Mouse (Mus musculus) C2C12 (cell line): ENCODE results near the gene Fkbp14. TPM values are rescaled to one million over a fixed set of nuclear protein-coding genes. Genes with fewer than 3 reads are reported as not detected.

Experiments used
- H3K27me3 ChIP-seq: one replicate; pipeline ENCODE4 v1.6.1; 2011; ENCODE audit not compliant: control insufficient read depth, insufficient read depth, insufficient read length
- H3K36me3 ChIP-seq: one replicate; pipeline ENCODE4 v1.6.1; 2011; ENCODE audit not compliant: control insufficient read depth, insufficient read depth
- H3K4me3 ChIP-seq: one replicate; pipeline ENCODE4 v1.5.1; 2011; ENCODE audit warnings: mild to moderate bottlenecking, control low read depth; ENCODE audit not compliant: poor library complexity, insufficient read depth, severe bottlenecking
- H3K79me2 ChIP-seq: one replicate; pipeline ENCODE4 v1.6.1; 2011; ENCODE audit not compliant: control insufficient read depth, insufficient read depth
- H3K79me3 ChIP-seq: one replicate; pipeline ENCODE4 v1.6.1; 2011; ENCODE audit warnings: low read depth, control low read depth
- H3ac ChIP-seq: one replicate; pipeline ENCODE3; 2011; ENCODE audit warnings: low read depth; ENCODE audit not compliant: control insufficient read depth, insufficient read length
- CEBPB ChIP-seq: IDR thresholded peaks from one replicate; pipeline ENCODE4 v1.6.1; 2011; ENCODE audit warnings: low read depth, mild to moderate bottlenecking, control low read depth, moderate library complexity
- CTCF ChIP-seq: IDR thresholded peaks from one replicate; pipeline ENCODE4 v1.5.1; 2011; ENCODE audit not compliant: control insufficient read depth, insufficient read depth, insufficient read length
- FOSL1 ChIP-seq: IDR thresholded peaks from one replicate; pipeline ENCODE4 v1.8.0; 2011; ENCODE audit warnings: mild to moderate bottlenecking, low read length; ENCODE audit not compliant: poor library complexity, insufficient read depth, severe bottlenecking
- MAX ChIP-seq: IDR thresholded peaks from one replicate; pipeline ENCODE4 v1.6.1; 2011; ENCODE audit warnings: mild to moderate bottlenecking, control low read depth
- MYOD1 ChIP-seq: IDR thresholded peaks from one replicate; pipeline ENCODE4 v1.6.1; 2011; ENCODE audit warnings: low read depth; ENCODE audit not compliant: control insufficient read depth, insufficient read length
- MYOG ChIP-seq: IDR thresholded peaks from one replicate; pipeline ENCODE4 v1.6.1; 2011; ENCODE audit not compliant: control insufficient read depth, insufficient read length; ENCODE audit errors: extremely low read depth
- USF1 ChIP-seq: IDR thresholded peaks from one replicate; pipeline ENCODE4 v1.6.1; 2011; ENCODE audit warnings: low read depth, mild to moderate bottlenecking, control low read depth, moderate library complexity
- polyA plus RNA-seq: library from polyadenylated mRNA; unstranded; fragments of >200 nt; fragmentation: generic; extraction: Trizol; gene quantifications from one replicate; pipeline ENCODE4 v1.2.1, GENCODE M21; 2012; ENCODE audit warnings: missing spikeins

Fkbp14 gene
- polyA plus RNA-seq, 1 experiment = 5.0 TPM

- Histone ChIP-seq H3K27me3 (no peaks in the 10 kb centered on the region), H3K4me3 (no peak overlapping the region), H3ac (no peak overlapping the region), H3K79me2 (peaks cover 4% of the 10 kb centered on the region), H3K36me3 (no peaks in the 10 kb centered on the region), H3K79me3 (peaks cover 4% of the 10 kb centered on the region)
- TF ChIP-seq MAX = no peak
These were observed 3.7 kb upstream of the Fkbp14 start for GRCm38 (mm10) chr6:54600681-54601347.

- Histone ChIP-seq H3K79me3 (peaks cover 4% of the 10 kb centered on the region), H3K79me2 (peaks cover 4% of the 10 kb centered on the region), H3ac (no peak overlapping the region), H3K4me3 (no peak overlapping the region), H3K36me3 (no peaks in the 10 kb centered on the region), H3K27me3 (no peaks in the 10 kb centered on the region)
- TF ChIP-seq MYOG = no peak
- TF ChIP-seq CTCF = no peak
- no peak for TF ChIP-seq CEBPB
- no peak for TF ChIP-seq MAX
- TF ChIP-seq FOSL1 = no peak
These were observed 603 bp upstream of the Fkbp14 start for GRCm38 (mm10) chr6:54597711-54598110.

- peak overlapping the region; percentile 59 for H3K4me3 ChIP-seq
- H3K79me3 ChIP-seq = peaks cover 4% of the 10 kb centered on the region
- H3ac ChIP-seq = peak overlapping the region; percentile 92
- TF ChIP-seq MYOG = no peak
- no peak for TF ChIP-seq USF1
- TF ChIP-seq CEBPB = no peak
- no peak for TF ChIP-seq MAX
- TF ChIP-seq CTCF = no peak
- no peak for TF ChIP-seq MYOD1
- no peak for TF ChIP-seq FOSL1
- H3K27me3 ChIP-seq = no peaks in the 10 kb centered on the region
- no peaks in the 10 kb centered on the region for H3K79me2 ChIP-seq
- H3K36me3 ChIP-seq = no peaks in the 10 kb centered on the region
These were observed 1.7 kb downstream of the Fkbp14 start for GRCm38 (mm10) chr6:54595330-54595878.

GRCm38 (mm10) chr6:54594469-54595329, 2.4 kb downstream of the Fkbp14 start, which contains the start of gene Plekha8:
Gene Plekha8, plus strand, starts transcription at chr6:54595111.
- H3K36me3 ChIP-seq = no peaks in the 10 kb centered on the region
- H3ac ChIP-seq = peak within 1 kb of the TSS; percentile 92
- H3K27me3 ChIP-seq = no peaks in the 10 kb centered on the region
- peaks cover 4% of the 10 kb centered on the region for H3K79me3 ChIP-seq
- TF ChIP-seq MAX (peak; percentile 52), CTCF (peak; percentile 43), MYOD1 (no peak)
- H3K79me2 ChIP-seq = no peaks in the 10 kb centered on the region
- peak within 1 kb of the TSS; percentile 59 for H3K4me3 ChIP-seq

GRCm38 (mm10) chr6:54593766-54594468, 3.2 kb downstream of the Fkbp14 start:
- Histone ChIP-seq H3K27me3 (no peaks in the 10 kb centered on the region), H3K36me3 (no peaks in the 10 kb centered on the region), H3K79me3 (peaks cover 4% of the 10 kb centered on the region), H3ac (no peak overlapping the region), H3K4me3 (no peak overlapping the region), H3K79me2 (no peaks in the 10 kb centered on the region)
- no peak for TF ChIP-seq CEBPB
- no peak for TF ChIP-seq MYOD1
- TF ChIP-seq MYOG = no peak
- TF ChIP-seq USF1 = no peak
- no peak for TF ChIP-seq FOSL1
- TF ChIP-seq MAX = no peak
- TF ChIP-seq CTCF = no peak
